Mouse (Mus musculus) kidney, adult 2 months (tissue): ENCODE data around the gene H2-T22. TPM values are rescaled to one million over a fixed set of nuclear protein-coding genes. Genes with fewer than 3 reads are reported as not detected.
A peak's percentile ranks its signal among the peaks of the same experiment; 100 is the strongest.
"Not testable (repeated sequence)": the region's sequence is repeated elsewhere in the genome, so short reads cannot be mapped to it uniquely, and the experiment has no call there.

Experiments
- DNase-seq: peaks from one replicate; pipeline ENCODE4 v3.0.0; 2021
- H3K27ac ChIP-seq: fragments of 200-500 bp; 2 replicates; pipeline ENCODE4 v1.5.1; 2012; ENCODE audit warnings: low read depth, low read length, control low read depth, inconsistent platforms; ENCODE audit not compliant: insufficient read depth
- H3K27me3 ChIP-seq: fragments of 200-500 bp; replicated peaks from 2 replicates; pipeline ENCODE4 v1.6.1; 2012; ENCODE audit warnings: mild to moderate bottlenecking, moderate library complexity, low read length, inconsistent platforms; ENCODE audit not compliant: control insufficient read depth, insufficient read depth
- H3K36me3 ChIP-seq: fragments of 200-500 bp; 2 replicates; pipeline ENCODE4 v1.6.1; 2012; ENCODE audit warnings: mild to moderate bottlenecking, moderate library complexity, low read length, inconsistent platforms; ENCODE audit not compliant: control insufficient read depth, insufficient read depth
- H3K4me1 ChIP-seq: fragments of 200-500 bp; 2 replicates; pipeline ENCODE4 v1.6.1; 2011; ENCODE audit warnings: low read length; ENCODE audit not compliant: control insufficient read depth, insufficient read depth
- H3K4me3 ChIP-seq: fragments of 200-500 bp; 2 replicates; pipeline ENCODE4 v1.5.1; 2011; ENCODE audit warnings: mild to moderate bottlenecking, low read depth, low read length, control low read depth; ENCODE audit not compliant: insufficient read depth
- CTCF ChIP-seq: fragments of 200-500 bp; conservative IDR thresholded peaks from 2 replicates; pipeline ENCODE4 v1.5.1; 2011; ENCODE audit warnings: low read depth, mild to moderate bottlenecking, control low read depth, low read length, moderate library complexity, mixed read lengths; ENCODE audit not compliant: insufficient read depth, insufficient read length
- POLR2A ChIP-seq: fragments of 200-500 bp; IDR thresholded peaks from one replicate; pipeline ENCODE4 v1.6.1; 2011; ENCODE audit warnings: low read depth, low read length, control low read depth
- WGBS: fragments of 180-500 bp; shearing (Covaris S2); methylation state at CpG from one replicate; pipeline ENCODE4 v1.1.7; 2018; 5-methylcytosine and 5-hydroxymethylcytosine counted together
- polyA plus RNA-seq: library from polyadenylated mRNA; depleted of rRNA; stranded (reverse); fragments of >200 nt; gene quantifications from 2 replicates; pipeline ENCODE4 v1.2.3, GENCODE M21; 2012; rRNA removed

H2-T22 gene
- 70.6 and 73.2 TPM in 2 replicates for polyA plus RNA-seq

- TF ChIP-seq POLR2A = peak; percentile 58
- not testable (repeated sequence) for H3K27me3 ChIP-seq, H3K36me3 ChIP-seq, H3K4me1 ChIP-seq
- peak within 1 kb of the TSS; percentile 92 for H3K27ac ChIP-seq
- peak; percentile 97 for DNase-seq
- H3K4me3 ChIP-seq = peak within 1 kb of the TSS; percentile 68
- 1% methylated on average over 12 of the region's 12 CpGs for WGBS
These were observed at the start of gene H2-T22, which contains the start of gene Gm6034 for GRCm38 (mm10) chr17:36042610-36043169. Gene H2-T22, minus strand, starts transcription at chr17:36042747. Gene Gm6034, plus strand, starts transcription at chr17:36042961.

- not testable (repeated sequence) for H3K4me1 ChIP-seq, H3K4me3 ChIP-seq, H3K27ac ChIP-seq, H3K36me3 ChIP-seq, DNase-seq, H3K27me3 ChIP-seq
- WGBS = no CpG with 5 or more reads among the region's 2 CpGs
These were observed 49.4 kb upstream of the H2-T22 start for GRCm38 (mm10) chr17:36091933-36092332.

- not testable (repeated sequence) for H3K4me3 ChIP-seq, H3K27me3 ChIP-seq, DNase-seq, H3K36me3 ChIP-seq, H3K4me1 ChIP-seq, H3K27ac ChIP-seq
- WGBS = 62% methylated on average over 1 of the region's 1 CpGs
These were observed 43.4 kb upstream of the H2-T22 start for GRCm38 (mm10) chr17:36085976-36086375.

- no peaks in the 10 kb centered on the region for H3K27me3 ChIP-seq
- H3K27ac ChIP-seq = no peak overlapping the region
- peak overlapping the region; percentile 77 for H3K4me3 ChIP-seq
- no peaks in the 10 kb centered on the region for H3K4me1 ChIP-seq
- H3K36me3 ChIP-seq = no peaks in the 10 kb centered on the region
- TF ChIP-seq CTCF (no peak), POLR2A (no peak)
- peak; percentile 17 for DNase-seq
- 2% methylated on average over 42 of the region's 42 CpGs for WGBS
These were observed 41.4 kb upstream of the H2-T22 start for GRCm38 (mm10) chr17:36083870-36084451.

- DNase-seq = peak; percentile 82
These were observed 40.8 kb upstream of the H2-T22 start for GRCm38 (mm10) chr17:36083266-36083869.

GRCm38 (mm10) chr17:36082519-36083232 lies 40.1 kb upstream of the H2-T22 start:
- DNase-seq = not testable (repeated sequence)
- 38% methylated on average over 6 of the region's 6 CpGs for WGBS
- H3K4me3 ChIP-seq = peak overlapping the region; percentile 77; the same call in 1 of the 2 replicates

More at GRCm38 (mm10) chr17:36083266-36083869, 40.8 kb upstream of the H2-T22 start:
- TF ChIP-seq POLR2A (no peak), CTCF (no peak)
- no peaks in the 10 kb centered on the region for H3K4me1 ChIP-seq
- H3K27me3 ChIP-seq = no peaks in the 10 kb centered on the region
- WGBS = 1% methylated on average over 46 of the region's 46 CpGs
- H3K27ac ChIP-seq = no peak overlapping the region
- no peaks in the 10 kb centered on the region for H3K36me3 ChIP-seq
- H3K4me3 ChIP-seq = peak overlapping the region; percentile 77

GRCm38 (mm10) chr17:36081901-36082300 lies 39.4 kb upstream of the H2-T22 start:
- H3K27me3 ChIP-seq, DNase-seq, H3K27ac ChIP-seq, H3K36me3 ChIP-seq, H3K4me1 ChIP-seq, H3K4me3 ChIP-seq: not testable (repeated sequence)

More at GRCm38 (mm10) chr17:36082519-36083232, 40.1 kb upstream of the H2-T22 start:
- H3K27me3 ChIP-seq, H3K4me1 ChIP-seq, H3K36me3 ChIP-seq, H3K27ac ChIP-seq: not testable (repeated sequence)
